Mouse (Mus musculus): ENCODE results near the gene Paxx. TPM values are rescaled to one million over a fixed set of nuclear protein-coding genes. Genes with fewer than 3 reads are reported as not detected.

Gene Paxx
- polyA plus RNA-seq (2014; fragmentation: Illumina TruSeq; extraction: RNeasy Lipid Tissue Mini Kit (QIAGEN cat#74804); ENCODE audit: low read depth, low replicate concordance), result 57.0 TPM

DNA sequence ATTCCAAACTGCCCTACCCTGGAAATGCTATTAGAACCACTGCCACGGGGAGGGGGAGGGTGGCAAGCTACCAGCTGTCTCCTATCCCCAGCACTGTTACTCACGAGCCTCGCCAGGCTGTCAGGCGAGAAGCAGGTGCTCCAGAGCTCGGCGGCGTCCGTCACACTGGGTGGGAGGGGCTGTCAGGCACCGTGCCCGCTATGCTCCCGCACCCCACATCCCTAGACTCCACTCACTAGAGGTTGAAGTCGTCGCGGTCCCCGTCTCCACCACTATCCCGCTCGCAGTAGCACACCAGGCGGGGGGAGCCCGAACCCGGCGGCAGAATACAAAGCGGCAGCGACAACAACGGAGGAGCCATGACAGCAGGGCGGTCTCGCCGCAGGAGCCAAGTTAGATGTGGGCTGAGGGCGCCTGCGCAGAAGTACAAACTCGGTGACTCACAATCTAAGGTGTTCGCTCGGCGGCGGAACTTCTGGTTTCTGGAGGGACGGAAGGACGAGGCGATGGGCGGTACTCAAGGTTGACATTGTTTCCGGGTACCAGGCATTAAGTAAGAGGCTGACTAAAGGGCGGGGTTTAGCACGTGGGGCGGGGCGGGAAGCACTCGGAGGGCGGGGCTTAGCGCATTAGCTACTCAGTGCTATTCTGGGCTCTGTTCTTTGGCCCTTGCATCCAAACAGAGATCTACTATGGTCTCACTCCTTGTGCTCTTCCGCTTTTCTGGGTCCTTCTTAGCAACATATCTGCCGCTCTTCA, at the start of gene Paxx:
Gene Paxx, minus strand, starts transcription at position 544 of the 759 bp plus-strand sequence.

DNA sequence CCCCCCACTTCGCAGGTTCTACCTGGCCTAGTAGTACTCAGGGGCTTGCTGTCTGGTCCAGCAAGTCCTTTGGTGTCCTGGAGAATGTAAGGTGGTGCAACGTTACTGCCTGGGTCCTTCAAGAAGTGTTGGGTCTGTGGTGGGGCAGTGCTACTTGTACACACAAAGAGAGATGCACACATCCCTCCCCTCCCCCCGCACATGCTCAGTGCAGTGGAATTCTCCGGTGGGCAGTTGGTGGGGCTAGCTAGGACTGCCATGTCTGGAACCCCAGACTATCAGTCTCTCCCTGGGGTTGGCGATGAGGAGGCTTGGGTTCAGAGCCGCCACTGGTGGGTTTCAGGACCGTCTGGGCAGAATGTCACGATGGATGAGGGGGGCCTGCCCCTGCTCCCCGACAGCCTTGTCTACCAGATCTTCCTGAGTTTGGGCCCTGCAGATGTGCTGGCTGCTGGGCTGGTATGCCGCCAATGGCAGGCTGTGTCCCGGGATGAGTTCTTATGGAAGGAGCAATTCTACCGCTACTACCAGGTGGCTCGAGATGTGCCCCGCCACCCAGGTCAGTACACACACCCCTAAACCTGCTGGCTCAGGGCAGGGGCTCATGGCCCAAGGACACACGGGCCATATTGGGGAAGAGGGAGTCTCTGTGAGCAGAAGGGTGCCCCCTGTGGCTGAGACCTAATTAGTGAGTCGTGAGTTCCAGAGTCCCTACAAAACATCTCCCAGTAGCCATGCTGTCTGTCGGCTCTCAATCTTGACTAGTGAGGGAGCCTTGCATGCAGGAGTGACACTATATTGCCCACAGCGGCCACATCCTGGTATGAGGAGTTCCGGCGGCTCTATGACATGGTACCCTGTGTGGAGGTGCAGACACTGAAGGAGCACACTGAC, 40.9 kb upstream of the Paxx start, which contains the start of gene C8g:
Gene C8g, minus strand, starts transcription at position 127 of the 894 bp plus-strand sequence.

DNA sequence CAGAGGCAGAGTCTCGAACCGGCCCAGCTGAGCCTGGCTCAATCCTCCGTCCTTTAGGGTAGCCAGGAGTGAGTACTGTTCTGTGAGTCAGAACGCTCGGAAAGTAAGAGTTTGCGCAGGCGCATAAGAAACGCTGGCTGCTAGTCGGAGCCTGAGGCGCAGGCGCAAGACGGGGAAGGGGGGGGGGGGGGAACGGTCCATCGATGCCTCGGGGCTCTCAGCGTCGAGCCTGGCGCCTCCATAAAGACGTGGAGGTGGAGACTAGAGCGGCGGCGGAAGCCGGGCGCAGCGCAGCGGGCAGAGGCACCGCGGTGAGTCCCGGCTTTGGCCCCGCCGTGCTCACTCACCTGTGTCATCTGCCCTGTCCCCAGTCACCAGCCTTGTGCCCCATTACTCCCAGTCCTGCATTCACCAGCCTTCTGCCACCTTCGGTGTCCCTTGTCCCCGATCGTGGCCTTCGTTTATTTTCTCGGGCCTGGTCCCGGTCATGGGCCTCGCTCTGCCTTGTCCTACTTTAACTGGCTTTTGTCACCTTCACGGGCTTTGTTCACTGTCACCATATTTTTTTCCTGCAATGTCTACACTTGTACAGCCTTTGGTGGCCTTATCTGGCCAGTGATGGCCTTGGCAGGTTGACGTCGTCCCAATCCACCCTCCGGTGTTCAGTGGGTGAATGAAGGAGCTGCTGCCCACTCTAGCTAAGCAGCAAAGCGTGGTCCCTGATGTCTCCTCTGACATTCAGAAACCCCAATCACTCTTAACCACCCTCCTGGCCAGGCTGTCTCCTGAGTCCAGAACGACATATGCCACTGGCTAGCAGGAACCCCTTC, 39.9 kb upstream of the Paxx start, which contains the start of gene Fbxw5:
Gene Fbxw5, plus strand, starts transcription at position 175 of the 830 bp plus-strand sequence.

DNA sequence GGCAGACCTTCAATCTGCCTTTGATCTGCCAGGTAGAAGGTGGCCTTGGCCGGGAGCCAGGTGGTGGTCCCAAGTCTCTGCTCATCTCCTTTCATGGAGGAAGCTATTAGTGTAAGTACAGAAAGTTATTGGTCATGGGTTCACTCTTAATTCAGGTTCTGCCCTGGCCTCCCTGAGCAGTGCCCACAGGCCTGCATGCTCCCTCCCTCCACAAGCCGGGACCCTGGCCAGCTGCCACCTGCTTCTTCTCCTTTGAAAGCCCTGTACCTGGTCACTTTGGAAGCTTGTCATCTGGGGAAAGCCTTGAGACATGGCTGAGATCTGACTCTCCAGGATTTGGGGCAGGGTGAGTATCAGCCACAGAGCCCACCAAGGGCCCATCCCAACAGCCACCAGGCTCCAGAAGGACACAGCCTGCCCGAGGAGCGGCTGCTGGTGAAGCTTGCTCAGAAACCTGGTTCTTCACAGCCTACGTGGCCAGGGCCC, 32.6 kb upstream of the Paxx start, which contains the start of gene Lcn12:
Gene Lcn12, minus strand, starts transcription at position 436 of the 486 bp plus-strand sequence.

DNA sequence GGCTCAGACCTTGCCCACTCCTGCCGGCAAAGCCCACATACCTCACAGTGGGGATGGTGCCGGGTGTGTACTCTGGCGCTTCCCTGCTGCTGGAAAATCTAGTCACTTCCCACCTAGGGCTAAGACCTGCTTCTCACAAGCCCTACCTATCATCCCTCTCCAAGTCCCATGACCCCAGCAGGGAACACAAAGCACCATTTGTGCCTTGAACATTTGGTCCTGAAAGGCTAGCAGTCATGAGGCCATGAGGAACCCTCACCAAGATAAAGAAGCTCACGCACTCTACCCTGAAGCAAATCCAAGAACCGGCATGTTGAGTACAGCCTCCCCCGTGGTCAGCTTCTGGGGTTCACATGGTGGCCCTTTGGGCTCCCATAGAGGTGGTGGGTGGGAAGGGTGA, 9.1 kb upstream of the Paxx start, which contains the start of gene Ptgds:
Gene Ptgds, minus strand, starts transcription at position 78 of the 400 bp plus-strand sequence.

DNA sequence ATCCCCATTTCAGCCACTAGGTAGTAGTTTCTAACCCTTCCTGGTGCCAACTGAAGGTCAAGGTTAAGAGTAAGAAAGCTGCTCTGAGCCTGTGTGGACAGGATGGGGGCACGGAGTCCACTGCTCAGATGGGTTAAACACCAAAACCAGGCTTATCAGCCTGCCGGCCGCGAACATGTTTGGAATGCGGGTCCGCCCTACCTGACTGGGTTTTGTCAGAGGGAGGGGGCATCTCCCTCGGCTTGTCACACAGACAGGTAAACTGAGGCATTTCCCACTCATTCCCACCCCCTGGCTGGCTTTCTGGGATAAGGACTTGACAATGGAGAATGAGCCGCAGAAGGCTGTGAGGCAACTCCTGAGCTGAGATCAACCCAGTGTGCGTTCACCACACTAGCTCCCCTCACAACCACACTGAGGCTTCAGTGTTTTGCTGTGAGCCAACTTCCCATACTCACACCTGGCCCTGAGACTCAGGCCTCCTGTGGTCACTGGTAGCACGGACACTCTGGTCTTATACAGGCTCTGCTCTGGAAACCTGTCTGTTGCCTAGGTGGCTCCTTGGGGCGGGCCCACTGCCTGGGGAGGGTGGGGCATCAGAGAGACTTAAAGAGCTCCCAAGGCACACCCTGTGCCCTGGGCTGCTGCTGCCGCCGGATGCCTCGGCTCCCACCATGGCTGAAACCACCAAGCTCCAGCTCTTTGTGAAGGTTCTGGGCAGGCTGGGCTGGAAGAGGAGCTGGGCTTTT, 4.5 kb downstream of the Paxx start, which contains the start of gene Clic3:
Gene Clic3, plus strand, starts transcription at position 634 of the 749 bp plus-strand sequence.

DNA sequence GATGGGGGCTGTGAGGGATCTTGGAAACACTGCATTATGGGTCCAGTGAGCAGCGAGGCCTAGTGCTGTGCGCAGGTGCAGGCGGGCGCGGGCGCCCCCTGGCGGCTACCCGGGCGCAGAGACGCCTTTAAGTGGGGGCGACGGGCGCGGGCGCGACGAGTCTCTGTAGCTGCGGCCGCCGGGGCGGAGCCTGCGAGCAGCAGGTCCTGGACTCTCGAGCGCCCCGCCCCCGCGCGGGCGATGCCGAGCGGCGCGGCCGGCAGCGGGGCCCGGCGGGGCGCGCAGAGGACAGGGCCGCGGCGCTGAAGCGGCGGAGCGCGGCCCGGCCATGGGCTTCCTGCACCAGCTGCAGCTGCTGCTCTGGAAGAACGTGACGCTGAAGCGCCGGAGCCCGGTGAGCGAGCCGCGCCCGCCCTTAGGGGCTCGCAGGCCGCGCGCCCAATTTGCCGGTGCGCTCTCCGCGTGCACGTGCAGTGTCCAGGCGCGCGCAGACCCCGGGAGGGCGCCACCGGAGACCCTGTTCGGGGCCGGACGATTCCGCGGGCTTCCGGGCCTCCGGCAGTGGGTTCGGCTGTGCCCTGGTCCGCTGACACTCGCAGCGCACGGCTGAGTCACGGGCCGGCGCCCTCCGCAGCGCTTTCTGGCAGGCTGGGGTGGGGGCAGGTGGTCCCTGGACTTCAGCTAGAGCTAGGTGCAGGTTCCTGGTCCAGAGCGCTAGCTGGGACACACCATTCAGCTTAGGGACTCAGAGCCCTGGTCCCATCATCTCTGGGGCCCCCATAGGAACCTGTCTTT, 32.3 kb downstream of the Paxx start, which contains the start of gene Abca2:
Gene Abca2, plus strand, starts transcription at position 262 of the 795 bp plus-strand sequence.

DNA sequence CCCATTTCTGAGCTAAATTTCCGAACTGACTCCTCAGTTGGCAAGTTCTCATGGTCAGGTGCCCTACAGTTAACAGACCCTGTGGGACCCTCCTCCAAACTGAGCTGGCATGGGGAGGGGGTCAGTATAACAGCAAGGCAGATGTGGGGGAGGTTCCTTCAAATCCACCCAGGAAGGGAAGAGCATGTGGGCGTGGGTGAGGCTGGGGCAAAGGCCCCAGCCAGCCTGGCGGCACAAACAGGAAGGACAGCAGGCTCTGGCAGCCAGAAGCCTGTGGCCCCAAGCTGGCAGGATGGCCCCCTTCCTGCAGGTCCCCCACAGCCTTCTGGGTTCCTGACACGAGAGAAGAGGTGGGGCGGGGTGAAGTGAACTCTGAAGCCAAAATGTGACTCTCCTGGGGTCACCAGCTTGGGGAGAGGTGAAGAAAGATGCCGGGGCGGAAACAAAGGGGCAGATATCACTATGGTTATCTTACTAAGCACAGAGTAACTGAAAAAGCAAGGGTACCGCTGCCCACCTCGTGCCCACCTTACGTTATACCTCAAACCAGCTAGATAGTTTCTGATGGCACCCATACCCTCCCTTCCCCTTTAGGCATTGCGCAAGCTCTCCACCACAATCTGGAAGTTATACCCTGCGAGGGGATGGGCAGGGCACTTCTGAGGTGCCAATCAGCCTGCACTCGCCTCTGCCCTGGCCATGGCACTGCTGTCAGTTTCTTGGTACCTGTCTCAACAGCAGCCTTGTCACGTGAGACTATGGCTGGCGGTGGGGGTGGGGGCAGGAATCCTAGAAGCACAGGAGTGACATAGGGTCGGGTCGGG, 38.1 kb downstream of the Paxx start, which contains the start of gene Fut7:
Gene Fut7, plus strand, starts transcription at position 681 of the 824 bp plus-strand sequence.

Other genes starting within 250 kb of the Paxx start
- 4.3 TPM for gene Nelfb, start 249.6 kb downstream of the Paxx start, polyA plus RNA-seq (2014; fragmentation: Illumina TruSeq; extraction: RNeasy Lipid Tissue Mini Kit (QIAGEN cat#74804); ENCODE audit: low read depth, low replicate concordance)
- not detected for gene Stpg3, start 246.5 kb downstream of the Paxx start, polyA plus RNA-seq (2014; fragmentation: Illumina TruSeq; extraction: RNeasy Lipid Tissue Mini Kit (QIAGEN cat#74804); ENCODE audit: low read depth, low replicate concordance)
- not detected for gene Fam166a, start 242.3 kb downstream of the Paxx start, polyA plus RNA-seq (2014; fragmentation: Illumina TruSeq; extraction: RNeasy Lipid Tissue Mini Kit (QIAGEN cat#74804); ENCODE audit: low read depth, low replicate concordance)
- gene Tubb4b, start 236.4 kb downstream of the Paxx start, polyA plus RNA-seq (2014; fragmentation: Illumina TruSeq; extraction: RNeasy Lipid Tissue Mini Kit (QIAGEN cat#74804); ENCODE audit: low read depth, low replicate concordance), result 31.1 TPM
- not detected for gene Slc34a3, start 226.7 kb downstream of the Paxx start, polyA plus RNA-seq (2014; fragmentation: Illumina TruSeq; extraction: RNeasy Lipid Tissue Mini Kit (QIAGEN cat#74804); ENCODE audit: low read depth, low replicate concordance)
- not detected for gene Rnf224, start 224.3 kb downstream of the Paxx start, polyA plus RNA-seq (2014; fragmentation: Illumina TruSeq; extraction: RNeasy Lipid Tissue Mini Kit (QIAGEN cat#74804); ENCODE audit: low read depth, low replicate concordance)
- not detected for gene Rnf208, start 218.8 kb downstream of the Paxx start, polyA plus RNA-seq (2014; fragmentation: Illumina TruSeq; extraction: RNeasy Lipid Tissue Mini Kit (QIAGEN cat#74804); ENCODE audit: low read depth, low replicate concordance)
- gene Cysrt1, start 218.6 kb downstream of the Paxx start, polyA plus RNA-seq (2014; fragmentation: Illumina TruSeq; extraction: RNeasy Lipid Tissue Mini Kit (QIAGEN cat#74804); ENCODE audit: low read depth, low replicate concordance), result not detected
- gene AL732309.1, start 214.2 kb downstream of the Paxx start, polyA plus RNA-seq (2014; fragmentation: Illumina TruSeq; extraction: RNeasy Lipid Tissue Mini Kit (QIAGEN cat#74804); ENCODE audit: low read depth, low replicate concordance), result 0.69 TPM
- 0.85 TPM for gene Tmem203, start 205.7 kb downstream of the Paxx start, polyA plus RNA-seq (2014; fragmentation: Illumina TruSeq; extraction: RNeasy Lipid Tissue Mini Kit (QIAGEN cat#74804); ENCODE audit: low read depth, low replicate concordance)
- 0.19 TPM for gene Tprn, start 198.5 kb downstream of the Paxx start, polyA plus RNA-seq (2014; fragmentation: Illumina TruSeq; extraction: RNeasy Lipid Tissue Mini Kit (QIAGEN cat#74804); ENCODE audit: low read depth, low replicate concordance)
- 2.6 TPM for gene Ssna1, start 188.7 kb downstream of the Paxx start, polyA plus RNA-seq (2014; fragmentation: Illumina TruSeq; extraction: RNeasy Lipid Tissue Mini Kit (QIAGEN cat#74804); ENCODE audit: low read depth, low replicate concordance)
- gene Anapc2, start 188.6 kb downstream of the Paxx start, polyA plus RNA-seq (2014; fragmentation: Illumina TruSeq; extraction: RNeasy Lipid Tissue Mini Kit (QIAGEN cat#74804); ENCODE audit: low read depth, low replicate concordance), result 7.9 TPM
- gene Tmem210, start 172.9 kb downstream of the Paxx start, polyA plus RNA-seq (2014; fragmentation: Illumina TruSeq; extraction: RNeasy Lipid Tissue Mini Kit (QIAGEN cat#74804); ENCODE audit: low read depth, low replicate concordance), result not detected
- not detected for gene Lrrc26, start 171.2 kb downstream of the Paxx start, polyA plus RNA-seq (2014; fragmentation: Illumina TruSeq; extraction: RNeasy Lipid Tissue Mini Kit (QIAGEN cat#74804); ENCODE audit: low read depth, low replicate concordance)
- not detected for gene Grin1, start 141.9 kb downstream of the Paxx start, polyA plus RNA-seq (2014; fragmentation: Illumina TruSeq; extraction: RNeasy Lipid Tissue Mini Kit (QIAGEN cat#74804); ENCODE audit: low read depth, low replicate concordance)
- gene Man1b1, start 128.8 kb downstream of the Paxx start, polyA plus RNA-seq (2014; fragmentation: Illumina TruSeq; extraction: RNeasy Lipid Tissue Mini Kit (QIAGEN cat#74804); ENCODE audit: low read depth, low replicate concordance), result 8.7 TPM
- 4.9 TPM for gene Dpp7, start 104.7 kb downstream of the Paxx start, polyA plus RNA-seq (2014; fragmentation: Illumina TruSeq; extraction: RNeasy Lipid Tissue Mini Kit (QIAGEN cat#74804); ENCODE audit: low read depth, low replicate concordance)
- 1.8 TPM for gene Uap1l1, start 95.4 kb downstream of the Paxx start, polyA plus RNA-seq (2014; fragmentation: Illumina TruSeq; extraction: RNeasy Lipid Tissue Mini Kit (QIAGEN cat#74804); ENCODE audit: low read depth, low replicate concordance)
- gene Sapcd2, start 88.8 kb downstream of the Paxx start, polyA plus RNA-seq (2014; fragmentation: Illumina TruSeq; extraction: RNeasy Lipid Tissue Mini Kit (QIAGEN cat#74804); ENCODE audit: low read depth, low replicate concordance), result not detected
- not detected for gene Entpd2, start 65.2 kb downstream of the Paxx start, polyA plus RNA-seq (2014; fragmentation: Illumina TruSeq; extraction: RNeasy Lipid Tissue Mini Kit (QIAGEN cat#74804); ENCODE audit: low read depth, low replicate concordance)
- gene Npdc1, start 61.7 kb downstream of the Paxx start, polyA plus RNA-seq (2014; fragmentation: Illumina TruSeq; extraction: RNeasy Lipid Tissue Mini Kit (QIAGEN cat#74804); ENCODE audit: low read depth, low replicate concordance), result 1.1 TPM
- gene Fut7, start 37.8 kb downstream of the Paxx start, polyA plus RNA-seq (2014; fragmentation: Illumina TruSeq; extraction: RNeasy Lipid Tissue Mini Kit (QIAGEN cat#74804); ENCODE audit: low read depth, low replicate concordance), result not detected
- 2.0 TPM for gene Abca2, start 32.4 kb downstream of the Paxx start, polyA plus RNA-seq (2014; fragmentation: Illumina TruSeq; extraction: RNeasy Lipid Tissue Mini Kit (QIAGEN cat#74804); ENCODE audit: low read depth, low replicate concordance)
- not detected for gene Clic3, start 4.3 kb downstream of the Paxx start, polyA plus RNA-seq (2014; fragmentation: Illumina TruSeq; extraction: RNeasy Lipid Tissue Mini Kit (QIAGEN cat#74804); ENCODE audit: low read depth, low replicate concordance)
- gene Ptgds, start 9.0 kb upstream of the Paxx start, polyA plus RNA-seq (2014; fragmentation: Illumina TruSeq; extraction: RNeasy Lipid Tissue Mini Kit (QIAGEN cat#74804); ENCODE audit: low read depth, low replicate concordance), result 2.1 TPM
- not detected for gene Lcn12, start 32.8 kb upstream of the Paxx start, polyA plus RNA-seq (2014; fragmentation: Illumina TruSeq; extraction: RNeasy Lipid Tissue Mini Kit (QIAGEN cat#74804); ENCODE audit: low read depth, low replicate concordance)
- 1.9 TPM for gene Fbxw5, start 39.7 kb upstream of the Paxx start, polyA plus RNA-seq (2014; fragmentation: Illumina TruSeq; extraction: RNeasy Lipid Tissue Mini Kit (QIAGEN cat#74804); ENCODE audit: low read depth, low replicate concordance)
- 156 TPM for gene C8g, start 40.6 kb upstream of the Paxx start, polyA plus RNA-seq (2014; fragmentation: Illumina TruSeq; extraction: RNeasy Lipid Tissue Mini Kit (QIAGEN cat#74804); ENCODE audit: low read depth, low replicate concordance)
- 0.93 TPM for gene Traf2, start 85.8 kb upstream of the Paxx start, polyA plus RNA-seq (2014; fragmentation: Illumina TruSeq; extraction: RNeasy Lipid Tissue Mini Kit (QIAGEN cat#74804); ENCODE audit: low read depth, low replicate concordance)
- gene Edf1, start 96.8 kb upstream of the Paxx start, polyA plus RNA-seq (2014; fragmentation: Illumina TruSeq; extraction: RNeasy Lipid Tissue Mini Kit (QIAGEN cat#74804); ENCODE audit: low read depth, low replicate concordance), result 9.1 TPM
- not detected for gene Mamdc4, start 113.8 kb upstream of the Paxx start, polyA plus RNA-seq (2014; fragmentation: Illumina TruSeq; extraction: RNeasy Lipid Tissue Mini Kit (QIAGEN cat#74804); ENCODE audit: low read depth, low replicate concordance)
- gene Phpt1, start 114.1 kb upstream of the Paxx start, polyA plus RNA-seq (2014; fragmentation: Illumina TruSeq; extraction: RNeasy Lipid Tissue Mini Kit (QIAGEN cat#74804); ENCODE audit: low read depth, low replicate concordance), result 3.5 TPM
- gene Ajm1, start 120.7 kb upstream of the Paxx start, polyA plus RNA-seq (2014; fragmentation: Illumina TruSeq; extraction: RNeasy Lipid Tissue Mini Kit (QIAGEN cat#74804); ENCODE audit: low read depth, low replicate concordance), result not detected
- gene Rabl6, start 147.4 kb upstream of the Paxx start, polyA plus RNA-seq (2014; fragmentation: Illumina TruSeq; extraction: RNeasy Lipid Tissue Mini Kit (QIAGEN cat#74804); ENCODE audit: low read depth, low replicate concordance), result 7.1 TPM
- gene Ccdc183, start 156.6 kb upstream of the Paxx start, polyA plus RNA-seq (2014; fragmentation: Illumina TruSeq; extraction: RNeasy Lipid Tissue Mini Kit (QIAGEN cat#74804); ENCODE audit: low read depth, low replicate concordance), result not detected
- gene Tmem141, start 160.9 kb upstream of the Paxx start, polyA plus RNA-seq (2014; fragmentation: Illumina TruSeq; extraction: RNeasy Lipid Tissue Mini Kit (QIAGEN cat#74804); ENCODE audit: low read depth, low replicate concordance), result 7.4 TPM
- gene Fcna, start 166.9 kb upstream of the Paxx start, polyA plus RNA-seq (2014; fragmentation: Illumina TruSeq; extraction: RNeasy Lipid Tissue Mini Kit (QIAGEN cat#74804); ENCODE audit: low read depth, low replicate concordance), result 34.9 TPM
- not detected for gene Lcn8, start 192.0 kb upstream of the Paxx start, polyA plus RNA-seq (2014; fragmentation: Illumina TruSeq; extraction: RNeasy Lipid Tissue Mini Kit (QIAGEN cat#74804); ENCODE audit: low read depth, low replicate concordance)
- not detected for gene Lcn5, start 196.9 kb upstream of the Paxx start, polyA plus RNA-seq (2014; fragmentation: Illumina TruSeq; extraction: RNeasy Lipid Tissue Mini Kit (QIAGEN cat#74804); ENCODE audit: low read depth, low replicate concordance)
- not detected for gene Lcn6, start 215.7 kb upstream of the Paxx start, polyA plus RNA-seq (2014; fragmentation: Illumina TruSeq; extraction: RNeasy Lipid Tissue Mini Kit (QIAGEN cat#74804); ENCODE audit: low read depth, low replicate concordance)
- not detected for gene Lcn10, start 221.6 kb upstream of the Paxx start, polyA plus RNA-seq (2014; fragmentation: Illumina TruSeq; extraction: RNeasy Lipid Tissue Mini Kit (QIAGEN cat#74804); ENCODE audit: low read depth, low replicate concordance)
- gene Obp2a, start 238.9 kb upstream of the Paxx start, polyA plus RNA-seq (2014; fragmentation: Illumina TruSeq; extraction: RNeasy Lipid Tissue Mini Kit (QIAGEN cat#74804); ENCODE audit: low read depth, low replicate concordance), result not detected
- 0.72 TPM for gene Bmyc, start 245.6 kb upstream of the Paxx start, polyA plus RNA-seq (2014; fragmentation: Illumina TruSeq; extraction: RNeasy Lipid Tissue Mini Kit (QIAGEN cat#74804); ENCODE audit: low read depth, low replicate concordance)